Mouse (Mus musculus): ENCODE results near the gene Mn1. TPM values are rescaled to one million over a fixed set of nuclear protein-coding genes. Genes with fewer than 3 reads are reported as not detected.
A peak's percentile ranks its signal among the peaks of the same experiment; 100 is the strongest.

The Mn1 gene
- polyA plus RNA-seq, 1 experiment = 4.0 TPM

- no peak for TF ChIP-seq CTCF (IDR thresholded peaks at IDR 0.05; ENCODE audit: insufficient read depth, low read length)
- peak; percentile 31; the same call in 1 of the 2 replicates for TF ChIP-seq POLR2A (IDR thresholded peaks at IDR 0.05; ENCODE audit: borderline replicate concordance, extremely low read depth, low read depth, low read length)
- DNase-seq = peak; percentile 34
- H3K4me1 ChIP-seq (ENCODE audit: control insufficient read depth, insufficient read depth, low read length) = no peaks in the 10 kb centered on the region
- H3K4me3 ChIP-seq (replicated peaks; ENCODE audit: extremely low read depth, low read depth, low read length) = peak overlapping the region; percentile 18
- 30% methylated on average over 11 of the region's 11 CpGs for WGBS
These were observed 48.7 kb downstream of the Mn1 start for GRCm38 (mm10) chr5:111465811-111466299.

DNA sequence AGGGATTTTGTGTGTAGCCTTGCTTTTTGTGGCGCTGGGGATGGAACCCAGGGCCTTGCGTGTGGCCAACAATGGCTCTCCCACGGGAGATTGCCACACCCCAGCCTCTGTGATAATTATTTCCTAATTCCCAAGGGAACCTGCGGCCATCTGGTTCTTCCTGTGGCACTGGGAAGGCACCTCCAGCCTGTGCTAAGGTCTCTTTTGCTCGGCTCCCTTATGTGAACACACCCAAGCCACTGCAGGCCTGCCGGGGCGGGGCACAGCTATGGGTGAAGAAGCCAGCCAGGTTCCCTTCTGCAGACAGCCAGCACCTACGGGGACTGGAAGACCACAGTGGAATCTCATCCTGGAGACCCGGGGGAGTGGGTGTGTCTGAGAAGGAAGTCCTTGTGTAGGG is 49.3 kb downstream of the Mn1 start:
- no peak for DNase-seq
- H3K4me3 ChIP-seq (replicated peaks; ENCODE audit: extremely low read depth, low read depth, low read length) = no peak overlapping the region
- H3K4me1 ChIP-seq (ENCODE audit: control insufficient read depth, insufficient read depth, low read length) = no peaks in the 10 kb centered on the region
- WGBS = 59% methylated on average over 9 of the region's 9 CpGs
- TF ChIP-seq POLR2A (IDR thresholded peaks at IDR 0.05; ENCODE audit: borderline replicate concordance, extremely low read depth, low read depth, low read length) = no peak
- TF ChIP-seq CTCF (IDR thresholded peaks at IDR 0.05; ENCODE audit: insufficient read depth, low read length) = no peak

GRCm38 (mm10) chr5:111467699-111468098 is 50.5 kb downstream of the Mn1 start:
- no peak for DNase-seq
- no peak for TF ChIP-seq CTCF (IDR thresholded peaks at IDR 0.05; ENCODE audit: insufficient read depth, low read length)
- no peak for TF ChIP-seq POLR2A (IDR thresholded peaks at IDR 0.05; ENCODE audit: borderline replicate concordance, extremely low read depth, low read depth, low read length)
- WGBS = 67% methylated on average over 5 of the region's 5 CpGs
- Histone ChIP-seq H3K4me1 (ENCODE audit: control insufficient read depth, insufficient read depth, low read length) (no peaks in the 10 kb centered on the region), H3K4me3 (replicated peaks; ENCODE audit: extremely low read depth, low read depth, low read length) (no peak overlapping the region)

- no peak overlapping the region for H3K4me3 ChIP-seq (replicated peaks; ENCODE audit: extremely low read depth, low read depth, low read length)
- TF ChIP-seq POLR2A (IDR thresholded peaks at IDR 0.05; ENCODE audit: borderline replicate concordance, extremely low read depth, low read depth, low read length) (no peak), CTCF (IDR thresholded peaks at IDR 0.05; ENCODE audit: insufficient read depth, low read length) (no peak)
- H3K4me1 ChIP-seq (ENCODE audit: control insufficient read depth, insufficient read depth, low read length) = no peaks in the 10 kb centered on the region
- WGBS = 64% methylated on average over 7 of the region's 7 CpGs
- DNase-seq = no peak
These were observed 52.2 kb downstream of the Mn1 start for GRCm38 (mm10) chr5:111469195-111469882.

DNA sequence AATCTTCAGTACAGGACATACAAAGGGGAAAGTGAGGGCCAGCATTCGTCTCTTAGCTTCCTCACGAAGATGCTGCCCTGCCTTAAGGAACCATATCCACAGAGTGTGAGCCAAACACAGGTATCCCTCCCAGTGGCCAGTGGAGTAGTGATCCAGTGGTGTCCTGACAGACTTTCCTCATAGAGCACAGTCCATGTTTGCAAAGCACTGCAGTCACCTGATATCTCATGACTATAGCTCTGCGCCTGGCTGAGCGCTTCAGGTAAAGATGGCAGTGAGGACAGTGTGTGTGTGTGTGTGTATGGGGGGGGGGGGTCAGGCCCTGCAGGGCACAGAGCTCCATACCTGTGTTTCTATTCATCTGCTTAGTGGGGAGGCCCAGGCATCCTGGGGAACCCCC is 53.7 kb downstream of the Mn1 start:
- no peak for TF ChIP-seq CTCF (IDR thresholded peaks at IDR 0.05; ENCODE audit: insufficient read depth, low read length)
- TF ChIP-seq POLR2A (IDR thresholded peaks at IDR 0.05; ENCODE audit: borderline replicate concordance, extremely low read depth, low read depth, low read length) = no peak
- WGBS = 90% methylated on average over 4 of the region's 4 CpGs
- Histone ChIP-seq H3K4me3 (replicated peaks; ENCODE audit: extremely low read depth, low read depth, low read length) (no peak overlapping the region), H3K4me1 (ENCODE audit: control insufficient read depth, insufficient read depth, low read length) (no peaks in the 10 kb centered on the region)
- DNase-seq = no peak

- Histone ChIP-seq H3K4me1 (ENCODE audit: control insufficient read depth, insufficient read depth, low read length) (no peaks in the 10 kb centered on the region), H3K4me3 (replicated peaks; ENCODE audit: extremely low read depth, low read depth, low read length) (no peak overlapping the region)
- DNase-seq = no peak
- TF ChIP-seq POLR2A (IDR thresholded peaks at IDR 0.05; ENCODE audit: borderline replicate concordance, extremely low read depth, low read depth, low read length) = no peak
- no peak for TF ChIP-seq CTCF (IDR thresholded peaks at IDR 0.05; ENCODE audit: insufficient read depth, low read length)
- WGBS = 66% methylated on average over 11 of the region's 11 CpGs
These were observed 56.3 kb downstream of the Mn1 start for GRCm38 (mm10) chr5:111473425-111473824.

DNA sequence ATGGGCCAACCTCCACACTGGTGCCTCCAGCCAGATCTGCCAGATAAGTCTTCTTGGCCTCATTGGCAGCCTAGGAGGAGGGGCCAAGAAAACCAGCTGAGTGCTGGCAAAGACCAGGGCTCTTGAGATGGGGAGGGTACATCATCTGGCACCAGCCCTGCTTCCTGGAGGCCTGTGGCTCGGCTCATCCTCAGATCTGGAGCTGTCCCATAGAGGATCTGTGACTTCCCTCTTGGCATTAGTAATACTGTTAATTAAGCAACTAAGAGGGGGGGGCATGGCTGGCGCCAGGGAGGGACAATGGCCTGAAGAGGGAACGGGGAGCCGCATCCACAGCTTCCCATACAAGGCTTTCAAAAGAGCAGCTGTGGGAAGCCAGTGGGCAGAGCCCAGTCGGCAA is 58.6 kb downstream of the Mn1 start:
- Histone ChIP-seq H3K4me1 (ENCODE audit: control insufficient read depth, insufficient read depth, low read length) (no peaks in the 10 kb centered on the region), H3K4me3 (replicated peaks; ENCODE audit: extremely low read depth, low read depth, low read length) (no peak overlapping the region)
- TF ChIP-seq CTCF (IDR thresholded peaks at IDR 0.05; ENCODE audit: insufficient read depth, low read length) (no peak), POLR2A (IDR thresholded peaks at IDR 0.05; ENCODE audit: borderline replicate concordance, extremely low read depth, low read depth, low read length) (no peak)
- no peak for DNase-seq
- 65% methylated on average over 5 of the region's 5 CpGs for WGBS

GRCm38 (mm10) chr5:111476141-111476540 is 59.0 kb downstream of the Mn1 start:
- DNase-seq = no peak
- Histone ChIP-seq H3K4me1 (ENCODE audit: control insufficient read depth, insufficient read depth, low read length) (no peaks in the 10 kb centered on the region), H3K4me3 (replicated peaks; ENCODE audit: extremely low read depth, low read depth, low read length) (no peak overlapping the region)
- no peak for TF ChIP-seq CTCF (IDR thresholded peaks at IDR 0.05; ENCODE audit: insufficient read depth, low read length)
- TF ChIP-seq POLR2A (IDR thresholded peaks at IDR 0.05; ENCODE audit: borderline replicate concordance, extremely low read depth, low read depth, low read length) = no peak
- WGBS = 89% methylated on average over 6 of the region's 6 CpGs

GRCm38 (mm10) chr5:111485907-111486306 is 68.7 kb downstream of the Mn1 start:
- no peaks in the 10 kb centered on the region for H3K4me1 ChIP-seq (ENCODE audit: control insufficient read depth, insufficient read depth, low read length)
- WGBS = 65% methylated on average over 4 of the region's 4 CpGs
- H3K4me3 ChIP-seq (replicated peaks; ENCODE audit: extremely low read depth, low read depth, low read length) = no peak overlapping the region
- TF ChIP-seq POLR2A (IDR thresholded peaks at IDR 0.05; ENCODE audit: borderline replicate concordance, extremely low read depth, low read depth, low read length) = no peak
- no peak for TF ChIP-seq CTCF (IDR thresholded peaks at IDR 0.05; ENCODE audit: insufficient read depth, low read length)
- DNase-seq = no peak

DNA sequence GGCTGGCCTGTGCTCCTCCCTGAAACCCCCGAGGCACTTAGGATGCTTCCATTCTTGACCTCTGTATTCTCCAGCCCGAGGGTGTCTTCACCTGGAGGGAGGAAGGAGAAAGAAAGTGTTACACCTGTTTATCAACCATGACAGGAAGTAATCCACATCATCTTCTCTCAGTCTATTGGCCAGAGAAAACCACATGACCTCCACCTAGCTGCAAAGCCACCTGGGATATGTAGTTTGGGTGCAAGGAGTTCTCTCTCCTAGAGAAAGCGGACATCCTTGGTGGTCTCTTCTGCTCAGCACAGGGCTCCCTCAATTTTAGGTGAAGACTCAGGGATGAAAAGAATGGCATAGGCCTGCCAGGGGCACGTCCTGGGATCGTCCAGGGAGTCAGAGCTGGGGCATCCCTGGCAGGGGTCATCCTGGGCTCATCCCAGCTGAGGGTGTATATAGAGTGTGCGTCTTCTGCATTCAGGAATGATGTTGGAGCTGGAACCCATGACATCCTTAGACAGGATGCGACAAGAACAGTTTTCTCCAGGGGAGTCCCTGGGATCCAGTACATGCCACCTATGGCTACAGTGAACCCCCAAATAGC is 72.0 kb downstream of the Mn1 start:
- no peak for TF ChIP-seq POLR2A (IDR thresholded peaks at IDR 0.05; ENCODE audit: borderline replicate concordance, extremely low read depth, low read depth, low read length)
- no peak for TF ChIP-seq CTCF (IDR thresholded peaks at IDR 0.05; ENCODE audit: insufficient read depth, low read length)
- DNase-seq = no peak
- no peaks in the 10 kb centered on the region for H3K4me1 ChIP-seq (ENCODE audit: control insufficient read depth, insufficient read depth, low read length)
- H3K4me3 ChIP-seq (replicated peaks; ENCODE audit: extremely low read depth, low read depth, low read length) = no peak overlapping the region
- WGBS = 64% methylated on average over 7 of the region's 7 CpGs

Data from lung, adult 2 months (tissue).